Comparison of ENCODE assay signal across 44 mouse cellular contexts in the genomic region with DNA sequence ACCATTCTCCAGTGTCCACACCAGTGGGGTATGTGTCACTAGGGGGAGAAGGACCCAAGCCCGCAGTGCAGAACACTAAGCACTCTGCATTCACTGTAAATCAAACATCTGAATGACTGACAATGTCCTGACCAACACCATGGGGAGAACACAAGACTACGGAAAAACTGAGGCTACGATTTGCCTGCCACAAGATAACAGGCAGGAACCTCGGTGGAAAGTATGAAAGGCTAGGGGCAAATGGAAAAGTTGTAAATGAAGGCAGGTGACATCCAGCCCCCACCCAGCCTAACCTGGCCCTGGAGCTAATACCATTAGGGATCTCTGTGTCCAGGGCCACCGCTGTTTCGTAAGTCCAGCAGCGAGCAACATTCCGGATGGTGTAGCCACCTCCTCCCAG. TPM values are rescaled to one million over a fixed set of nuclear protein-coding genes. Genes with fewer than 3 reads are reported as not detected.
"Had no signal": no experiment of that assay in that cellular context is flagged by ENCODE, and none has a peak within 500 bp of the region (broad histone marks: within the 10 kb centered on the region; RNA-seq: fewer than 3 reads in every experiment).

No protein-coding gene starts in this region.

- H3K9ac ChIP-seq: limb, embryonic 12.5 days; limb, embryonic 13.5 days; limb, embryonic 15.5 days; liver, embryonic 12.5 days; liver, embryonic 13.5 days; liver, embryonic 14.5 days; liver, embryonic 15.5 days; liver, postnatal 0 days; lung, embryonic 14.5 days; lung, embryonic 15.5 days; midbrain, embryonic 12.5 days; midbrain, embryonic 13.5 days; midbrain, embryonic 15.5 days; neural tube, embryonic 12.5 days had no signal

- H3K9me3 ChIP-seq: limb, embryonic 10.5 days; limb, embryonic 12.5 days; limb, embryonic 13.5 days; limb, embryonic 15.5 days; liver, embryonic 12.5 days; liver, embryonic 13.5 days; liver, embryonic 15.5 days; lung, embryonic 15.5 days; midbrain, embryonic 10.5 days; midbrain, embryonic 12.5 days; midbrain, embryonic 13.5 days; midbrain, embryonic 15.5 days; neural tube, embryonic 12.5 days had no signal

- H3K27ac ChIP-seq: limb, embryonic 10.5 days; limb, embryonic 12.5 days; limb, embryonic 13.5 days; limb, embryonic 15.5 days; liver, embryonic 12.5 days; liver, embryonic 13.5 days; liver, embryonic 14.5 days; liver, embryonic 15.5 days; macrophage; midbrain, embryonic 10.5 days; midbrain, embryonic 12.5 days; midbrain, embryonic 13.5 days; midbrain, embryonic 15.5 days; neural tube, embryonic 12.5 days had no signal

- H3K27me3 ChIP-seq: limb, embryonic 12.5 days; limb, embryonic 13.5 days; limb, embryonic 15.5 days; lung, embryonic 15.5 days; midbrain, embryonic 12.5 days; midbrain, embryonic 13.5 days; midbrain, embryonic 15.5 days; neural tube, embryonic 12.5 days had no signal

- DNase-seq: left cerebral cortex, postnatal 4 days; liver; liver, embryonic 13.5 days; liver, postnatal 0 days; lung, adult 18-20 months; lung, adult 2 months; lung, embryonic 14.5 days; lung, postnatal 10 days; lung, postnatal 14 days; lung, postnatal 36 days; lung, postnatal 4 days; midbrain, embryonic 14.5 days had no signal

- H3K4me2 ChIP-seq: limb, embryonic 12.5 days; limb, embryonic 13.5 days; limb, embryonic 15.5 days; liver, embryonic 11.5 days; liver, embryonic 12.5 days; liver, embryonic 13.5 days; liver, embryonic 15.5 days; lung, embryonic 14.5 days; lung, embryonic 15.5 days; midbrain, embryonic 11.5 days; midbrain, embryonic 12.5 days; midbrain, embryonic 13.5 days; midbrain, embryonic 15.5 days; neural tube, embryonic 12.5 days had no signal

- H3K4me3 ChIP-seq: limb, embryonic 10.5 days; limb, embryonic 12.5 days; limb, embryonic 13.5 days; limb, embryonic 15.5 days; liver, embryonic 12.5 days; liver, embryonic 13.5 days; liver, embryonic 15.5 days; lung, embryonic 15.5 days; megakaryocyte, embryonic 14.5 days; midbrain, embryonic 10.5 days; midbrain, embryonic 12.5 days; midbrain, embryonic 13.5 days; midbrain, embryonic 15.5 days; myocyte; neural tube, embryonic 12.5 days had no signal

- ATAC-seq: liver, embryonic 12.5 days; liver, postnatal 0 days; lung, postnatal 0 days; midbrain, embryonic 13.5 days; midbrain, embryonic 15.5 days; midbrain, embryonic 16.5 days had no signal

RNA-seq across cellular contexts. Expression of gene Fam229a, which starts 27.5 kb away (rescaled TPM):
- total RNA-seq: left cerebral cortex, postnatal 25 days; left cerebral cortex, postnatal 36 days; left cerebral cortex, postnatal 4 days; liver, adult 2 months; megakaryocyte progenitor cell, adult 5-6 weeks; megakaryocyte, adult 5-6 weeks; megakaryocyte-erythroid progenitor cell, adult 5-6 weeks; midbrain, postnatal 0 days; monocyte, adult 5-6 weeks had no signal
- polyA plus RNA-seq: limb, embryonic 10.5 days; limb, embryonic 11.5 days; limb, embryonic 12.5 days; limb, embryonic 13.5 days; limb, embryonic 14.5 days; limb, embryonic 15.5 days; liver, embryonic 11.5 days; liver, embryonic 12.5 days; lung, embryonic 14.5 days; lung, embryonic 15.5 days; lung, embryonic 16.5 days; macrophage; midbrain, embryonic 10.5 days; midbrain, embryonic 11.5 days; midbrain, embryonic 12.5 days; midbrain, embryonic 13.5 days; midbrain, embryonic 14.5 days; midbrain, embryonic 15.5 days; neural tube, embryonic 11.5 days; neural tube, embryonic 12.5 days had no signal

RNA-seq across cellular contexts. Expression of gene Tssk3, which starts 27.7 kb away (rescaled TPM):
- total RNA-seq: liver, adult 2 months; megakaryocyte progenitor cell, adult 5-6 weeks; megakaryocyte, adult 5-6 weeks; megakaryocyte-erythroid progenitor cell, adult 5-6 weeks; monocyte, adult 5-6 weeks had no signal
- polyA plus RNA-seq: limb, embryonic 10.5 days; limb, embryonic 11.5 days; limb, embryonic 12.5 days; limb, embryonic 13.5 days; limb, embryonic 14.5 days; limb, embryonic 15.5 days; liver, adult 2 months; liver, embryonic 11.5 days; liver, embryonic 12.5 days; liver, embryonic 14.5 days; lung, embryonic 14.5 days; lung, embryonic 15.5 days; lung, embryonic 16.5 days; macrophage; midbrain, embryonic 10.5 days; midbrain, embryonic 11.5 days; midbrain, embryonic 12.5 days; myocyte; neural tube, embryonic 11.5 days; neural tube, embryonic 12.5 days had no signal
